Mouse (Mus musculus) cerebellum, adult 2 months (tissue): ENCODE results near the gene Slc25a51.
"Not testable (repeated sequence)": the region's sequence is repeated elsewhere in the genome, so short reads cannot be mapped to it uniquely, and the experiment has no call there.

ENCODE experiments used
- CTCF ChIP-seq: fragments of 200-500 bp; IDR thresholded peaks from 2 replicates; pipeline ENCODE4 v1.5.1; 2011; ENCODE audit warnings: low read depth, mild to moderate bottlenecking, control low read depth, low read length, moderate library complexity, borderline replicate concordance; ENCODE audit not compliant: insufficient read depth
- POLR2A ChIP-seq: fragments of 200-500 bp; IDR thresholded peaks from 2 replicates; pipeline ENCODE4 v1.6.1; 2011; ENCODE audit warnings: low read length, control low read depth, borderline replicate concordance; ENCODE audit not compliant: insufficient read depth

DNA sequence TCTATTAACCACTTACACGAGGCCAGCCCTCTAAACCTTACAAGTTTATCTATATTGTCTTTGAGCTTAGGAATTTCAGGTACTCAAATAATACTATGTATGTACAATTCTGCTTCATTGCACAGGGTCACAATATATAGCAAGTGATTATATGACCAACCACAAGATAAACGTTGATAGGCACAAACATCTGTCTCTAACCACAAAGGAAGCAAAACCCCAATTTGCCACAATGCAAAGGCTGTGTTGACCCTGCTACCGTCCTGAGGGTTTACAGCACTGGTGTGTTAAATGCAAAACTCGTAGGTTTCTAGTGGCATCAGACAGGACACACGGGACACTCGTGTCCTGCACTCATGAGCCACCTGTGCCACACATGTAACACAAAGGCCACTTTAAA lies 12.4 kb downstream of the Slc25a51 start:
- not testable (repeated sequence) for TF ChIP-seq POLR2A, CTCF
